Mouse (Mus musculus): Measurements from ENCODE around the gene Nav3. TPM values are rescaled to one million over a fixed set of nuclear protein-coding genes. Genes with fewer than 3 reads are reported as not detected.
"Not testable (repeated sequence)": the region's sequence is repeated elsewhere in the genome, so short reads cannot be mapped to it uniquely, and the experiment has no call there.

Nav3 gene
- polyA plus RNA-seq, 1 experiment from 2014 or later = 3.3 TPM

DNA sequence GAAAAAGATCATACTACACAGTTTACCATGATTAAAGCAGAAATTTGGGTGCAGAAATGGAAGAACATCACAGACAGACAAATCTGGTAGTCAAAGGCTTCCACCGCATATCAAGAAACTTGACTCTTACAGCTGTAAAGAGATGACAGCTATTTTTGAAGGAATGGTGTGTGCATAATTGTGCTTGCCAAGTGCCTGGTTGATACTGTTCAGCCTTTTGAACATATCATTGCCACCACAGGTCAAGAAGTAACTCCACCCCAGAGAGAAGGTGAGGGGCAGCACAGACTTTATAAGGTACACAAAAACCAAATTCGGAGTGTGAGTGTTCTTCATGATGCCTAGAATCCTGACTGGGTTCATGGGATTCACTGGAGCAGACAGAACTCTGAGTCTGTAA lies 53.1 kb downstream of the Nav3 start:
- H3K27ac ChIP-seq (ENCODE audit: low read length) = no peak overlapping the region

DNA sequence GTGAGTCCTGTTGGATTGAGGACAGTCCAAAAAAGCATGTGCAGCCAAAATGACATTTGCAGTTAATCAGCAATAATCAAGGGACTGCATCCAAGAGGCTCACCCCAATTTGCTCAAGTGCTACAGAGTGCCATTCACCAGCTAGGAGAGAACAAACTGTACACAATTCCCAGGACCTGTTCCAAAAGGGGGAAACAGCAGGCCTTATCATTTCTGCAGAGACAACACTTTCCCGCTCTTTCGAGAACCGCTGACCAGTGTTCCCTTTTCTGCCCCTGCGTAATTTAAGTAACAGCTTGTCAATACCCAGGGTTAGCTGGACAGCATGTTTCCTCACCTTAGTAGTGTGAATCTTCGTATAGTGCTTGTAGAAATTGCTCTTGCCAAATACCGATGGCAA lies 55.4 kb downstream of the Nav3 start:
- Histone ChIP-seq H3K27ac (ENCODE audit: low read length) (no peak overlapping the region), H3K4me3 (ENCODE audit: low read depth, low read length) (no peak overlapping the region), H3K4me2 (replicated peaks; ENCODE audit: low read depth, low read length) (no peak overlapping the region), H3K9ac (replicated peaks; ENCODE audit: low read depth, low read length) (no peak overlapping the region), H3K9me3 (ENCODE audit: control insufficient read depth, low read depth, low read length) (no peaks in the 10 kb centered on the region), H3K27me3 (ENCODE audit: control insufficient read depth, insufficient read depth, low read length) (no peaks in the 10 kb centered on the region), H3K4me1 (ENCODE audit: control insufficient read depth, insufficient read depth, low read length) (no peaks in the 10 kb centered on the region), H3K36me3 (ENCODE audit: control insufficient read depth, insufficient read depth, low read length) (no peaks in the 10 kb centered on the region)
- 89% methylated on average over 6 of the region's 6 CpGs for WGBS
- ATAC-seq (ENCODE audit: insufficient number of reproducible peaks, insufficient read depth, low FRiP score, low read depth) = no peak

More for the DNA sequence above, 53.1 kb downstream of the Nav3 start:
- Histone ChIP-seq H3K27me3 (ENCODE audit: control insufficient read depth, insufficient read depth, low read length) (no peaks in the 10 kb centered on the region), H3K4me3 (ENCODE audit: low read depth, low read length) (no peak overlapping the region), H3K9ac (replicated peaks; ENCODE audit: low read depth, low read length) (no peak overlapping the region), H3K4me2 (replicated peaks; ENCODE audit: low read depth, low read length) (no peak overlapping the region), H3K4me1 (ENCODE audit: control insufficient read depth, insufficient read depth, low read length) (no peaks in the 10 kb centered on the region), H3K36me3 (ENCODE audit: control insufficient read depth, insufficient read depth, low read length) (no peaks in the 10 kb centered on the region), H3K9me3 (ENCODE audit: control insufficient read depth, low read depth, low read length) (no peaks in the 10 kb centered on the region)
- ATAC-seq (ENCODE audit: insufficient number of reproducible peaks, insufficient read depth, low FRiP score, low read depth) = no peak
- WGBS = 91% methylated on average over 2 of the region's 2 CpGs

DNA sequence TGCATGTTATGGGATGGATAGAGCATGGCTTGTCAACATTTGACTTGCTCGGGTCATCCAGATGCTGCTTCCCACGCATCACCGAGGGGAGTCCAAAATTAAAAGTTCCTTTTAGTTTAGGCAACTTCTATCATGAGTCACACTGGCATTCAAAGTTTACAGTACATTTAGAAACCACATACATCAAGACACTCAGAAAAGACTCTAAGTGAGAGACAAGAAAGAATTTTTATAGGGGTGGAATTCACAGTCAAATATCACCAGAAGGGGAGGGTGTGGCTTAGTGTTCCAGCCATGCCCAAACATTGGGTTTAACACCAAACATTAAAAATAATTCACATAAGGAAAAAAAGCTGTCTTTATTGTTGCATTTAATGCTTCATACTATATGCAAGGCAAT lies 57.4 kb downstream of the Nav3 start:
- H3K27ac ChIP-seq (ENCODE audit: low read length) = no peak overlapping the region
- no peaks in the 10 kb centered on the region for H3K9me3 ChIP-seq (ENCODE audit: control insufficient read depth, low read depth, low read length)
- H3K9ac ChIP-seq (replicated peaks; ENCODE audit: low read depth, low read length) = no peak overlapping the region
- no peaks in the 10 kb centered on the region for H3K36me3 ChIP-seq (ENCODE audit: control insufficient read depth, insufficient read depth, low read length)
- no peaks in the 10 kb centered on the region for H3K4me1 ChIP-seq (ENCODE audit: control insufficient read depth, insufficient read depth, low read length)
- no peak overlapping the region for H3K4me2 ChIP-seq (replicated peaks; ENCODE audit: low read depth, low read length)
- no peak overlapping the region for H3K4me3 ChIP-seq (ENCODE audit: low read depth, low read length)
- no peak for ATAC-seq (ENCODE audit: insufficient number of reproducible peaks, insufficient read depth, low FRiP score, low read depth)
- 75% methylated on average over 3 of the region's 3 CpGs for WGBS
- H3K27me3 ChIP-seq (ENCODE audit: control insufficient read depth, insufficient read depth, low read length) = no peaks in the 10 kb centered on the region

DNA sequence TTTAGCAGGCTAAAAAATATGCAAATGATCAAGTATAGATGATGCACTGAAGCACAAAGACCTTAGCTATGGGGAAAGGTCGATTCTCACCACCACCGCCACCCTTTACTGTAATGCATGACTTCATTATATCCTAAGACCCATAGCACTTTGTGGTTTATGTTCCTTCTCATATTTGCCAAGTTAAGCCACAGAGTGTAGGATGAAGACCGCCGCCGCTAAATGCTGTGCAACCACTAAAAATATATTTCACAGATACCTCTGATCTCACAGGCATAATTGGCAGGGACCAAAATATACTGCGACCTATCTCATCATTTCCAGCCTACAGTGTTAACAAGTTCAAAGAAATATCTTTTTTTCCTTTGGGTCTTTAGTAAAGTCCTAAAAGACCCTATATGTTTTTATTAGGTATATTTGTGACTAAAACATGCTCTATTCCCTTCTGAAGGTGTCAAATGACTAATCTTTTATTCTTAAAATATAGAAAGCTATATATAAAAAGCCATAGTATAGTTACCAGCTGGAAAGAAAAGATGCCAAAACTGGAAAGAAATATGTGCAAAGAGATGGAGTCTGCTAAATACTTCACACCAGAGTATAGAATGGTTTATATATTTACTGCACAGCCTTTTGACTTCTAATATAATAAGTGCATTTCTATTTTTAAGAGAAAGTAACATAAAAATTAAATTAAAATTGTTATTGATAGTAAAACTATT lies 69.4 kb downstream of the Nav3 start:
- Histone ChIP-seq H3K27ac (ENCODE audit: low read length) (no peak overlapping the region), H3K4me3 (ENCODE audit: low read depth, low read length) (no peak overlapping the region), H3K36me3 (ENCODE audit: control insufficient read depth, insufficient read depth, low read length) (no peaks in the 10 kb centered on the region), H3K27me3 (ENCODE audit: control insufficient read depth, insufficient read depth, low read length) (no peaks in the 10 kb centered on the region), H3K4me2 (replicated peaks; ENCODE audit: low read depth, low read length) (no peak overlapping the region), H3K4me1 (ENCODE audit: control insufficient read depth, insufficient read depth, low read length) (no peaks in the 10 kb centered on the region), H3K9ac (replicated peaks; ENCODE audit: low read depth, low read length) (no peak overlapping the region), H3K9me3 (ENCODE audit: control insufficient read depth, low read depth, low read length) (no peaks in the 10 kb centered on the region)
- ATAC-seq (ENCODE audit: insufficient number of reproducible peaks, insufficient read depth, low FRiP score, low read depth) = no peak
- WGBS = 93% methylated on average over 6 of the region's 6 CpGs

DNA sequence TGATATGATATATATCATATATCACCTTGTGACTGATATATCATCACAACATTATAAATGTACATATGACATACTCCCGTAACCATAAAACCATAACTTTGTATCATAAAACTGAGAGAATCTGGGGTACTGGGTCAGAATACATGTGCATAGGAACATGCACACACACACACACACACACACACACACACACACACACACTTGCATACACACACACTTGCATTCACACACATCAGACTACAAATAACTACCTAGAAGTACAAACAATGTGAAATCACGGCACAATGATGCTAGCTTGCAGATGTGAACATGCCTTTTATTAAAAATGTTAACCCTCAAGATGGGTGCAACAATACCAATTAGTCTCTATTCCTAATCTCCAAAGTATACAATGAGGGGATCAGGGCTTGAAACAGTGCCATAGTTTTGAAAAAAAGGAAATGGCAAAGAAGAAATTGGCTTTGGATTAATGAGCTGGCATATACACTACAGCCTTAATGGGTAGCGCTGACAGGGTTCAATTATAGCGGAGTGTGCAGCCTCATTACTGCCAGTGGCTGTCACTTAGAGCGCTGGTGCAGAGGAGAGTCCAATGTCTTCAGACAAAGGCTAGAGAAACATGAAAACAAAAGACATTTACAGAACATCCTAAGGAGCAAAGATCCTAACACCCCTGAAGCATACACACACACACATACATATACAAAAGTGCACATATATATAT lies 72.3 kb downstream of the Nav3 start:
- not testable (repeated sequence) for H3K36me3 ChIP-seq (ENCODE audit: control insufficient read depth, insufficient read depth, low read length); H3K9ac ChIP-seq (replicated peaks; ENCODE audit: low read depth, low read length); H3K4me3 ChIP-seq (ENCODE audit: low read depth, low read length); H3K9me3 ChIP-seq (ENCODE audit: control insufficient read depth, low read depth, low read length); H3K27ac ChIP-seq (ENCODE audit: low read length); H3K27me3 ChIP-seq (ENCODE audit: control insufficient read depth, insufficient read depth, low read length); ATAC-seq (ENCODE audit: insufficient number of reproducible peaks, insufficient read depth, low FRiP score, low read depth); H3K4me2 ChIP-seq (replicated peaks; ENCODE audit: low read depth, low read length); H3K4me1 ChIP-seq (ENCODE audit: control insufficient read depth, insufficient read depth, low read length)
- WGBS = 83% methylated on average over 5 of the region's 5 CpGs

DNA sequence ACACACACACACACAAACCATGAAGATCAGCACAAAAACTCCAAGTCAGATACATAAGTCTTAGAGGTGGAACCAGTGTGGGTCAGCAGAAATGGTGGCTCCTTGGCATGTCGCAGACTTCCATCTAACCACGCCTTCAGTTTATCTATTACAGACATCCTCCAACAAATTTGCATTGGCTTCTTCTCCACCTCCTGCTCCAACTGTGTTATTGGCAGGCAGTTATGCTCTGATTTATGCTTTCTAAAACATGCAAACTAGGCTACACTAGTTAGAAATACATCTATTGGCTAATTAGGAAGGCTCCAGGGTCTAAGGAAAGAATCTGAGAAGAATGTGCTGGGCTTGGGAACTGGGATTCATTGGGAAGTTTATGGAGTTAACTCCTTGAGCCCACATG lies 75.2 kb downstream of the Nav3 start:
- 97% methylated on average over 2 of the region's 2 CpGs for WGBS

DNA sequence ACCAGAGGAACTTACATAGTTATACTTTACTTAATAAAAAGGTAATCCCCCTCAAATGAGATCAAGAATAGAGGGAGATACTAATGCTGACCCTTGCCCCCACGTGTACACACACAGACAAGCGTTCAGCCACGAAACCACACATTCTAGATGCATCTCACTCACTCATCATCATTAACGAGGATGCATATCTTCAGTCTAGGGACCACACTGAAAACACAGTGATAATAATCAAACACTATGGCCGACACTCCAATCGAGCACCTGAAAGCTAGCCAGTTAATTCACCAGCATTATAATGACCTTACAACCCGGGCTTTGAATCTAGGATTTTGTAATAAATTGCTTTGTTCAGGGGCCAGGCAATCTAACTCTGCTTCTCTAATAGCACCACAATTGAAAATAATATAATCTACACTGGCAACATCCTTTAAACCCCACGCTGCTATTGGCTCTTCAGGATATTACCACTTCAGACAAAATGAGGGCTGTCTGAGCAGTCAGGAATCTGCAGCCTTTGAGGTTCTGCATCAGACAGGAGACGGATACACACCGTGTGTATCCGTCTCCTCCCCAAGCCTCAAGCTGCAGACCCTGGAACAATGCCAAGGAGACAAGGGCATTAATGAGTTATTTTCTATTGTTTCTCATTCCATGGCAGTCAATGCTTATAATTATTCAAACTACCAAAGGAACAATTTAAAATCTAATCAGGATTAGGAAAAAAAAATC lies 83.1 kb downstream of the Nav3 start:
- no peak for ATAC-seq (ENCODE audit: insufficient number of reproducible peaks, insufficient read depth, low FRiP score, low read depth)
- Histone ChIP-seq H3K27ac (ENCODE audit: low read length) (no peak overlapping the region), H3K4me3 (ENCODE audit: low read depth, low read length) (no peak overlapping the region), H3K27me3 (ENCODE audit: control insufficient read depth, insufficient read depth, low read length) (no peaks in the 10 kb centered on the region), H3K4me2 (replicated peaks; ENCODE audit: low read depth, low read length) (no peak overlapping the region), H3K4me1 (ENCODE audit: control insufficient read depth, insufficient read depth, low read length) (no peaks in the 10 kb centered on the region), H3K9me3 (ENCODE audit: control insufficient read depth, low read depth, low read length) (no peaks in the 10 kb centered on the region), H3K36me3 (ENCODE audit: control insufficient read depth, insufficient read depth, low read length) (no peaks in the 10 kb centered on the region), H3K9ac (replicated peaks; ENCODE audit: low read depth, low read length) (no peak overlapping the region)
- 61% methylated on average over 11 of the region's 11 CpGs for WGBS

More for the DNA sequence above, 75.2 kb downstream of the Nav3 start:
- H3K4me1 ChIP-seq (ENCODE audit: control insufficient read depth, insufficient read depth, low read length) = no peaks in the 10 kb centered on the region
- no peak overlapping the region for H3K27ac ChIP-seq (ENCODE audit: low read length)
- ATAC-seq (ENCODE audit: insufficient number of reproducible peaks, insufficient read depth, low FRiP score, low read depth) = no peak
- H3K36me3 ChIP-seq (ENCODE audit: control insufficient read depth, insufficient read depth, low read length) = no peaks in the 10 kb centered on the region
- H3K4me2 ChIP-seq (replicated peaks; ENCODE audit: low read depth, low read length) = no peak overlapping the region
- no peak overlapping the region for H3K4me3 ChIP-seq (ENCODE audit: low read depth, low read length)
- H3K9ac ChIP-seq (replicated peaks; ENCODE audit: low read depth, low read length) = no peak overlapping the region
- H3K9me3 ChIP-seq (ENCODE audit: control insufficient read depth, low read depth, low read length) = no peaks in the 10 kb centered on the region
- no peaks in the 10 kb centered on the region for H3K27me3 ChIP-seq (ENCODE audit: control insufficient read depth, insufficient read depth, low read length)

DNA sequence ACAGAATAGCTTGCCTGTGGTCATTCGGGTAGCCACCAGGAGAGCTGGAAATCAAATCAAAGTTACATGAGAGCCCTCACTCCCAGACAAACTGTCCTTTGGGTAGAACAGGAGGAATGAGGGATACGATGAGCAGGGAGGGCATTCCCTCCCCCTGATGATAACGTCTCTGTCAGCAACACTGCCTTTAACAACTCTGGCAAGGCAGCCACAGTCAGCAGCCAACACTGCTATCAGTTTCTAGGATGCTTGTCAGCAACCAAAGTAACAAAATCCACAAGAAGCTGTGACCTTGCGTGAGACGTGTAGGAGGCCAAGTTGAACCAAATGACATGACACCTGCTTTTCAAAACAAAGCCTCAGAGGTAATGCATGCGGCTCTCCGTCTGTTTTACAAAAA lies 103.9 kb downstream of the Nav3 start:
- no peaks in the 10 kb centered on the region for H3K9me3 ChIP-seq (ENCODE audit: control insufficient read depth, low read depth, low read length)
- no peaks in the 10 kb centered on the region for H3K4me1 ChIP-seq (ENCODE audit: control insufficient read depth, insufficient read depth, low read length)
- no peak overlapping the region for H3K4me2 ChIP-seq (replicated peaks; ENCODE audit: low read depth, low read length)
- 67% methylated on average over 7 of the region's 7 CpGs for WGBS
- no peaks in the 10 kb centered on the region for H3K27me3 ChIP-seq (ENCODE audit: control insufficient read depth, insufficient read depth, low read length)
- H3K9ac ChIP-seq (replicated peaks; ENCODE audit: low read depth, low read length) = no peak overlapping the region
- H3K36me3 ChIP-seq (ENCODE audit: control insufficient read depth, insufficient read depth, low read length) = no peaks in the 10 kb centered on the region
- H3K4me3 ChIP-seq (ENCODE audit: low read depth, low read length) = no peak overlapping the region
- ATAC-seq (ENCODE audit: insufficient number of reproducible peaks, insufficient read depth, low FRiP score, low read depth) = no peak
- no peak overlapping the region for H3K27ac ChIP-seq (ENCODE audit: low read length)
